Mouse (Mus musculus) layer of hippocampus, adult 2 months (tissue): ENCODE data around the gene Bmt2. TPM values are rescaled to one million over a fixed set of nuclear protein-coding genes. Genes with fewer than 3 reads are reported as not detected.
A peak's percentile ranks its signal among the peaks of the same experiment; 100 is the strongest.

Experiments used
- DNase-seq, 2 experiments: peaks; one replicate each; pipeline ENCODE4 v3.0.0; 2022; ENCODE audit warnings: low spot score in 2 of 2
- H3K27ac ChIP-seq: fragments of 200-600 bp; 2 replicates; pipeline ENCODE4 v1.8.1; 2022
- H3K4me3 ChIP-seq: fragments of 200-600 bp; 2 replicates; pipeline ENCODE4 v1.8.1; 2022; ENCODE audit warnings: mild to moderate bottlenecking
- CTCF ChIP-seq: fragments of 200-600 bp; conservative IDR thresholded peaks from 2 replicates; pipeline ENCODE4 v1.8.1; 2022; ENCODE audit warnings: antibody characterized with exemption, mild to moderate bottlenecking, moderate library complexity
- total RNA-seq, 2 experiments: library from RNA; stranded (reverse); gene quantifications; 2 replicates each; pipeline ENCODE4 v1.2.3; 2021

The Bmt2 gene
- total RNA-seq, 2 experiments from 2014 or later = 21.5 to 22.4 TPM

DNA sequence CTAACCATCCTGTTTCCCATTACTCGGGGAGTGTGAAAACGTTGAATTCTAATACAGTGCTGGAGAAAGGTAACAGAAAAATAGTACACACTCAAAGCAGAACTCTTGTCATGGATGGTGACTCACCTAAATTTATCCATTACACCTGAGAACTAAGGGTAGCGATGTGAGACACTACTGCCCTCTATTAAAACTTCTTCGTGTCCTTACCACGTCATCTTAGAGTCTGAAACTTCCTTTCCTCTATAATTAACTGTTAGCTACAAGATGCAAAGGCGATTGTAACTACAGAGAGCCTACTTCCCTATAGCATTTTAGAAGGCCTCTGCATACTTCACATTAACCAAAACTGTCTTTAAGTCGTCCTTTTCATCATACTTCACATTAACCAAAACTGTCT, 12.1 kb downstream of the Bmt2 start:
- DNase-seq = no peak
- Histone ChIP-seq H3K27ac (no peak overlapping the region), H3K4me3 (no peak overlapping the region)
- TF ChIP-seq CTCF = no peak

DNA sequence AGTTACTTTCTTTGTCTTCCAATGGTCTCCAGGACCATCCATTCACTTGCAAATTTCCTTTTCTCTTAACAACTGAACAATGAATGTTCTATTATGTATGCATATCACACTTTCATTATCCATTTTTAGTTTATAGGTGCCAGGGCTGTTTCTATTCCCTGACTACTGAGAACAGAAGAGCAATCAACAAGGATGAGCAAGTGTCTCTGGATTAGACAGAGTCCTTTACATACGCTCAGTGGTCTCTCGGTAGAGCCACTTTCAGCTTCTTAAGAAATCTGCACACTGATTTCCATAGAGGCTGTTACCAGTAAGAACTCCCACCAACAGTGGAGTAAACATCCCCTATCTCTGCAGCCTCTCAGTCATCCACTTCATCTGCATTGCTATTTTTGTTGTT, 19.8 kb downstream of the Bmt2 start:
- Histone ChIP-seq H3K4me3 (no peak overlapping the region), H3K27ac (no peak overlapping the region)
- DNase-seq = no peak
- TF ChIP-seq CTCF = no peak

- H3K27ac ChIP-seq = no peak overlapping the region
- no peak for DNase-seq
- no peak for TF ChIP-seq CTCF
- H3K4me3 ChIP-seq = no peak overlapping the region
Observed at GRCm38 (mm10) chr6:13654081-13654480, 23.7 kb downstream of the Bmt2 start.

GRCm38 (mm10) chr6:13652284-13652683, 25.5 kb downstream of the Bmt2 start:
- no peak for TF ChIP-seq CTCF
- Histone ChIP-seq H3K27ac (no peak overlapping the region), H3K4me3 (no peak overlapping the region)
- no peak for DNase-seq

DNA sequence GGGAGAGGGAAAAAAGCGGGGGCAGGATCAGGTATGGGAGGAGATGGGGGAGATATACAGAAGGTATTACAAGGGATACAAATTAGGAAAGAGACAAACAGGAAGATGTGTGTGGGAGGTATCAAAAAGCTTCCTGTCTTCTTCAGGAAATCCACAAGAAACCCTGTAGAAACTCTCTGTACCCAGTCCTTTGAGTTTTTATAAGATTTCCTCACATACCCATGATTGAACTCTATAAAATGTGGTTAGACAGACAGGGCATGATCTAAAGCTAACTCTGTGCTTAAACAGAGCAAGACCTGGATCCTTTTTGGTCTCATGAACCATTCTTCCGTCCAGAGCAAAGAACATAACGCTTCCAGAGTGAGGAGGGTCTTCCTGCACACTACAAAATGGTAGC, 26.9 kb downstream of the Bmt2 start:
- no peak overlapping the region for H3K27ac ChIP-seq
- no peak for TF ChIP-seq CTCF
- no peak overlapping the region for H3K4me3 ChIP-seq
- no peak for DNase-seq

GRCm38 (mm10) chr6:13648305-13648704, 29.5 kb downstream of the Bmt2 start:
- H3K4me3 ChIP-seq = no peak overlapping the region
- no peak for TF ChIP-seq CTCF
- no peak for DNase-seq
- no peak overlapping the region for H3K27ac ChIP-seq

DNA sequence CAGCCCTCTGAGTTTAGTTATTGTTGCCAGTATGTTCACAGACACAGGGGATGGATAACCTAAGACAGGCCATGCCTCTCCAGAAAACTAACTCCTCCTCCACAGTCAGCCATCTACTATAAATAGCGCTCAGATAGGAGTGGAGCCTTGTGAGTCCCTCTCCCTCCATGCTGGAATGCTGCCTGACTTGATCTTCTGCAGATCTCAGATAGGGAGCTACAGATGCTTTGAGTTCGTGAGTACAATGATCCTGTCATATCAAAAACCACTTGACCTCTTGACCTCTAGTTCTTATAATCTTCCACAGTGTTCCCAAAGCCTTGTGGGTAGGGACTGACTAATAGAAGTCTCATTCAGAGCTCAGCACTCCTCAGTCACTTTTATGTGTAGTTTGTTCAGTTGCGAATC, 41.2 kb downstream of the Bmt2 start:
- no peak for TF ChIP-seq CTCF
- no peak overlapping the region for H3K4me3 ChIP-seq
- no peak overlapping the region for H3K27ac ChIP-seq
- DNase-seq = no peak

DNA sequence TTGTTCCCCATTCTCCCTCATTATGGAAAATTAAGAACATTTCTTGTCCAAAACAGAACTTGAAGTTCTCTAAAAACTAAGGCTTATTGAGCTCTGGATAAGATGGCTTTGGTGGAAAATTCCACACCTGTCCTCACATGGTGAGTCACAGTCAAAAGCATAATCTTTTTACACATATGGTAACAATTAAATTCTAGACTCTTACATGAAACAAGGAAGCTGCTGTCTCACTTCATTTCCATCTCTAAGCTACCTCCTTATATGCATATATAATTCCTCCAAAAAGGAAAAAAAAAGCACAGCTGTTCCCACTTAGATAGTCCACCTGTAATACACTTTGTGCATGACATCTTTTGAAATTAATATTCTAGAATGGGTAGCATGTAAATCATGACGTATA, 45.2 kb downstream of the Bmt2 start:
- DNase-seq = no peak
- no peak overlapping the region for H3K27ac ChIP-seq
- no peak overlapping the region for H3K4me3 ChIP-seq
- no peak for TF ChIP-seq CTCF

DNA sequence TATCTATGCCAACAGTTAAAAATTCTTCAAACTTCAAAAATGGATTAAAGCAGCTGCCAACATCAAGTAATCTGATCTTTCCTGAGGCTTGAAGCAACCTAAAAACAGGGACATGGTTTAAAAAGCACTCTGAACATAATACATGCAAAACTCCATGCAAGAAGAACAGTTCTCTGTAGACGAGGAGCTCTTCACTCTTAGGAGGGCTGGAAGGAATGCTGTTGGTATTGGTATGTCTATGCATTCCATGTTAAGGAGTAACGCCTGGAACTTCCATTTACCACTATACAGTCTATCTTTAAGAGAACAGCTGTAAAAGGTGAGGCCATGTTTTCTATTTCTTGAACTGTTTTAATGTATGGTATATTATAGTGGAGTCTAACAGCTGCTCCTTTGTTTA, 47.2 kb downstream of the Bmt2 start:
- TF ChIP-seq CTCF = no peak
- Histone ChIP-seq H3K27ac (no peak overlapping the region), H3K4me3 (no peak overlapping the region)
- DNase-seq = no peak

DNA sequence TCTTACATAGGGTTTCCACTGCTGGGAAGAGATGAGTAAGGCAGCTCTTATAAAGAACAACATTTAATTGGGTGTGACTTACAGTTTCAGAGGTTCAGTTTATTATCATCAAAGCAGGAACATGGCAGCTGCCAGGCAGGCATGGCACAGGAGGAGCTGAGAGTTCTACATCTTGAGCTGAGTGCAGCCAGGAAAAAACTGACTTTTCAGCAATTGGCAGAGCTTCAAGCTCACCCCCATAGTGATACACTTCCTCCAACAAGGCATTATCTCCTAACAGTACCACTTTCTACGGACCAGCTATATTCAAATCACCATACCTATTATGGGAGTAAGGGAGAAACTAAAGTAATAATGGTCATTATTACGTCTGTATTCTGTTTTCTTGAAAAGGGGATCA, 58.1 kb downstream of the Bmt2 start:
- DNase-seq = peak; percentile 17 to 27
- no peak overlapping the region for H3K4me3 ChIP-seq
- H3K27ac ChIP-seq = no peak overlapping the region
- TF ChIP-seq CTCF = no peak

DNA sequence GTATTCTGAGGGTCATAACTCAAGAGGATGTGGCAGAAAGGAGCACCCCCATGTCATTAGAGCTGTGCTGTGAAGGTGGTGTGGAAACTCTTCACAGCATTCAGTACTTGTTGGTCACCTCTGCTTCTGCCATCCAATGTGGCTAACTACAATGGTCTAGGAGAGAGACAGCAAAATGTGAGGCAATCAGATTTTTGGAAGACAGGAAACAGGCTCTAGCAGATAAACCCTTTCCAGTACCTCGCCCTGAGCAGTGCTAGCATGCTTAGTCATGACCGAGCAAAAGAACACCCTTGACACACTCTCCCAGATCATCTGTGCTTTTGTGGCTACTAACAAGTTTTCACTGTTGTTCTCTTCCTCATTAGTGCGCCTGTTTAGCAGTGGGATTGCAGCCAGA, 60.7 kb downstream of the Bmt2 start:
- Histone ChIP-seq H3K4me3 (no peak overlapping the region), H3K27ac (no peak overlapping the region)
- DNase-seq = no peak
- TF ChIP-seq CTCF = no peak

- Histone ChIP-seq H3K4me3 (no peak overlapping the region), H3K27ac (no peak overlapping the region)
- DNase-seq = no peak
- TF ChIP-seq CTCF = no peak
Observed at GRCm38 (mm10) chr6:13614568-13614967, 63.2 kb downstream of the Bmt2 start.

DNA sequence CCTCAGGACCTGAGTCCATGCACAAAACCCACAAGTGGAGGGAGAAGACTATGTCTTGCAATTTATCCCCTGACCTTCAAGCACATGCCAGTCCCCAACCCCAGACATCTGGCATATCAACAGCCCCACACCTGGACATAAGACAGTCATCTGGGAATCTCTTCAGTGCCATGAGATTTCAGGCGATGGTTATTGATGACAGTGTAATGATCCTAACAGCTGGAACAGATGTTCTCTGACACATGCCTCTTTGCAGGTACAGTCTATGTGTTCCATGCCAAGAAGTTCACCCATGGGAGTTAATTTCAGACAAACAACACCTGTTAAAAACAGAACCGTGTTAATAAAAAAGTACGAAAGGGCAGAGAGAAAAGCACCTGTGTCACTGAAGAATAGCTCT, 64.1 kb downstream of the Bmt2 start:
- no peak for TF ChIP-seq CTCF
- no peak overlapping the region for H3K4me3 ChIP-seq
- no peak overlapping the region for H3K27ac ChIP-seq
- no peak for DNase-seq

GRCm38 (mm10) chr6:13610869-13611268, 66.9 kb downstream of the Bmt2 start:
- H3K4me3 ChIP-seq = no peak overlapping the region

More at GRCm38 (mm10) chr6:13610869-13611268, 66.9 kb downstream of the Bmt2 start:
- no peak for DNase-seq
- no peak overlapping the region for H3K27ac ChIP-seq
- TF ChIP-seq CTCF = no peak
